Mouse (Mus musculus): Measurements from ENCODE around the gene Casc1. TPM values are rescaled to one million over a fixed set of nuclear protein-coding genes. Genes with fewer than 3 reads are reported as not detected.

Casc1 gene
- 1 to 10 TPM; 1.1 to 1.6 TPM for total RNA-seq (2021)

DNA sequence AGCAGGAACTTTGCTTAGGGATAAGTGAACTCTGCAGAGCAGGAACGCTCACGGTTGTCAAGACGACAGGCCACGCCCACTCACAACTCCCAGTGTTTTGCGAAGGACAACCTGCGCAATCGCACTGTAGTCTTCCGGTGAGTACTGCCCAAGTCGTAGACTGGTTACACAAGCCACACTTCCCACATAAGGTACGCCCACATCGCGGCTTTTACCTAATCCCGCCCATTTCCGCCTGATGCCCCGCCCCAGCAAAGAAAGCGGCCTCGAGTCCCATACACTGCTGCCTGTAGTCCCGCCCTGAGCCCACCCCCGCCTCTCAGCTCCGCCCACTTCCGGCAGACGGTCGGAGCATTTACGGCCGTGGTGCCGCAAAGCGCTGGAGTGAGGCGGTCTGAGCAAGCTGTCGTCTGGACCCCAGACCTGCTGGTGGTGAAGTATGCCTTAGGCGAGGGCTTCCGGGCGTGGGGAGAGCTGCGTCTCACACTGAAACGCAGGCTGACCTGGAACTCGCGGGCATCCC is at the start of gene Casc1, which contains the start of gene Etfrf1:
Gene Casc1, minus strand, starts transcription at position 190 of the 523 bp plus-strand sequence.
Gene Etfrf1, plus strand, starts transcription at position 319 of the 523 bp plus-strand sequence.
- DNase-seq = peak; percentile 98
- intact Hi-C loops (cut with DNase I) = no loop called here

DNA sequence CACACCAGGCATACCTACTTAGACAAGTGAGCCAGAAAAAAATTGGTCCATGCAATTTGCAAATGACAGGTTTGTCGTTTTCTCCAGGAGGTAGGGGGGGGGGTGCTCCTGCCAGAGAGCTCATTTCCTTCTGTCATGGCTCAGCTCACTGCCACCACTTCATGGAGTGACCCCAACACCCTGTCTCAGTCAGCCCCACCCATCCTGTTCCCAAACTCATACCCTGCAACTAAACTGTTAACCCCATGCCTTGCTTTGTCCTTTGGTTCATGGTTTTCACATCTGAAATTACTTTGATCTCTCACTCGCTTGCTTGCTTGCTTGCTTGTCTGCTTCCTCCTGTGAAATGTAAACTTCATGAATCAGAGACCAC is 45.9 kb upstream of the Casc1 start:
- no peak for DNase-seq
- intact Hi-C loops (cut with DNase I) = no loop called here

DNA sequence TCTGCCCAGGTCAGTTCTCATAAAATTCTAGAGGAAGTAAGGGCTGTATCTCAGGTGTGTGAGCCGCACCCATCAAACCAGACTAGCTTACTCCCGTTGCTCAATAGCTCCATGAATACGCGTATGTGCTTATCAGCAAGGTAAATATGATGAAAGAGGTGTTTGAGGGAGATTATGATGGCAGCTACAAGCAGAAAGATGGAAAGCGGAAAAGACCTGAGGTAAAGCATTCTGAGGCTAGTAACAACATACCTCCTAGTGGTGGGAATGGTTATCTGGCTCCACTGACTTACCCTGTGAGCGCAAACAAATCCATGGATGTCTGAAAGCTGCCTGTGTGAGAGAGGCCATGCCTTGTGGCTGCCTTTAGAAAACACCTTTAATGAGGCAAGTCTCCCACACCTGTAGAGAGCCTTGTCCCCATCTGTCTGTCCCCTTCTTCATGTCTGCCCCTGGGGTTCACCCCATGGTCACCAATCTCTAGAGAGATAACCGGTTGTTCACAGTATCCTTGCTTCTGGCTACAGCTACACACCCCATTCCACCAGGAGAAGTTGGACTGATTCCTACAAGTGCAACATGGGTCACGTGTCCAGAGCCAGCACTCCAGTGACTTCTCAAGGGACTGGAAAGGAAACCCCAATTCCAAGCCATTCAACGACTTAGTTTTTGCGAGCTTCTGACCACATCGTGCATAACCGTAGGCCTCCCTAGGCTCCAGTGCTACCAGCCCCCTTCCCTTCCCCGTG is 45.3 kb upstream of the Casc1 start:
- intact Hi-C loops (cut with DNase I) = no loop called here
- DNase-seq = no peak

DNA sequence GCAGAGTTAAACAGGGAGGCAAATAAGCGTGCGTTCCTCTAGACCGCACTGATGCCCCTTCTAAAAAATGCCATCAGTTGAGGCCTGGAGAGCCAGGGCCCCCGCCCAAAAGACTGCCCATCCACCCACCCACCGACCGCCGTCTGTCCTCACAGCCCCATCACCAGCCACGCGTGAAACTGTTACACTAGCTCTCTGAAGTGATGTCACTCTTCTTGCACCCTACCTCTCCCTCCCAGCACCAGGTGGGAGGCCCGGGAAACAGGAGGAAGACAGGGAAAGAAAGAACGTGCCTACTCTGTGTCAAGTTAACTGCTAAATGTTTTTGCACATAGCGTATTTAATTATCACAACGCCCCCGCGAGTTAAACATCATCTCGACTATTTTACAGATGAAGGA is 40.0 kb upstream of the Casc1 start:
- peak; percentile 33 for DNase-seq
- intact Hi-C loops (cut with DNase I) = loop anchor here (5.0 kb wide), 1 partner anchor 51 kb away; no protein-coding TSS in a partner anchor

DNA sequence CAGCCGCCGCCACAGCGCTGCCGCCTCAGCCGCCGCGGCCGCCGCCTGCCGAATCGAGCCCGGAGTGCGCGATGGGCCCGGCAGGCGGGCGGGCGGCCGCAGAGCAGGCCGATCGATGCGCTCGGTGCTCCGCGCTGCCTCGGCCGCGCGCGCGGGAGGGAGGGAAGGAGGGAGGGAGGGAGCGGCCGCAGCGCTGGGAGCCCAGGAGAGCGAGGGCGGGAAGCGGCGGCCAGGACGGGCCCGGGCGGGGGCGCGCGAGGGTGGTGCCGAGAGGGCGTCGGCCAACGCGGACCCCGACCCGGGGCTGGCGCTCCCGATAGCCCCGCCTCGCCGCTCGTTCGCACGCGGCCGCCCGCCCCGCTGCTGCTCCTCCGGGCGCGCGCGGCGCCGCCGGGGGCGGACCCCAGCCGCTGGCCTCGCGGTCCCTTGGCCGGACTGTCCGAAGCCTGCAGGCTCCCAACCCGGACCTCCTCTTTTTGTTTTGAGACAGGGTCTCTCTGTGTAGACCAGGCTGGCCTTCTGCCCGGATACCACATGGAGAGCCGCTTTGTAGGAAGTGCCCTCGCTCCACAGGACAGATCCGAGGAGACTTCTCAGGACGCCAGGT is 39.5 kb upstream of the Casc1 start, which contains the start of gene Kras:
Gene Kras, minus strand, starts transcription at position 55 of the 607 bp plus-strand sequence.
- intact Hi-C loops (cut with DNase I) = loop anchor here (5.0 kb wide), 1 partner anchor 52 kb away; no protein-coding TSS in a partner anchor
- peak; percentile 93 for DNase-seq

DNA sequence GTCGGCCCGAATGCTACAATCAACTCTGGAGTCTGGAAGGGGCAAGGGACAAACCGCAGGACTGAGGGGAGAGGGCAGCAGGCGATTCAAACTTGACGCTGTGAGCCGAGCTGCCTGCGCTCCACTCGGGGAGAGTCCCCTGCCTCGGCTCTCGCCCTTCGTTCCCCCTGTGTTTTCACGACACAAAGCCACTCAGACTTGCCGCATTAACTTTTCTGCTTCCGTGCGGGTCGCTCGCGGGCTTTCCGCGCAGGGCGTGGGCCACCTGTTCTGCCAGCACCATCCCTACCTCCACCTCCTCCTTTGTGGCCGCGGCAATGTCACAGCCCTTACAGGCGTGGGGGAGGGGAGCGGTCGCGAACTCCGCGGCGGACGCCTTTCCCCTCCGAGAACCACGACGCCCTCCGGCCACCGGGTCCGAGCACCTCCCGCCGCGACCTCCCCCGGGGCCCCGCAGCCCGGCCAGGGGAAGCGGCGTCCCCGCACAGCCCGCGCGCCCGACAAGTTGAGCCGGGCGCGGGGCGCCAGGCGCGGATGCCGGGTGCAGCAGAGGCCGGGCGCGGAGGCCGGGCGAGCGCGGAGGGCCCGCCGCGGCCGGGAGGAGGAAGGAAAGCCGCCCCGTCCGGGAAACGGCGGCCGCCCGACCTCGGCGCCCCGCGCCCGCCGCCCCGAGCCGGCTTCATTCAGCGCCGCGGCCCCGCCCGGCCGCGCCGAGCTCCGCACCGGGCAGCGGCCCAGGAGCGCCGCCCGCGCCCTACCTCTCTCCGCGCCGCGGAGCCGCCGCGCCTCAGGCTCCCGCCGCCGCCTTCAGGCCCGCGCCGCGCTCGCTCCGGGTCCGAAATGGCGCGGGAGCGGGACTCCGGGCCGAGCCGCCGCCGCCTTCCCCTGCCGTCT is 38.7 kb upstream of the Casc1 start:
- intact Hi-C loops (cut with DNase I) = loop anchor here (5.0 kb wide), 2 partner anchors 53 to 93 kb away; no protein-coding TSS in a partner anchor

DNA sequence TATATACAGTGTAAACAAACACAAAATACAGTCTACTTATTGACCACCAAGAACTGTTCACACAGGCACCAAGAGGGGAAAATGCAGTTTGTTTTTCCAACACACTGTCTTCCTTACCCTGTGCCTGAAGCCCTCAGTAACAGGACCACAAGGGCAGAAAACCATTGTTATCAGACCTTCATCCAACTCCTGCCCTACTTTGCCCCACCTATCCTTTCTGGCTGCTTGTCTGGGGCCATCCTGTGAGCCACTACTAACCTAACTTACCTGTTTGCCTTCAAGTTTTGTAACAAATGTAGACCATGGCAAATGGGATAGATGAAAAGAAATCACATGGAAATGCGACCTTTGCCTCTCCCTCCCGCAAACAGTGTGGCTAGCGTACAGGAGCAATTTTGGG is 37.1 kb upstream of the Casc1 start:
- intact Hi-C loops (cut with DNase I) = loop anchor here (5.0 kb wide), 1 partner anchor 94 kb away; no protein-coding TSS in a partner anchor
- DNase-seq = no peak

More for the DNA sequence above, 38.7 kb upstream of the Casc1 start:
- peak; percentile 54 for DNase-seq

DNA sequence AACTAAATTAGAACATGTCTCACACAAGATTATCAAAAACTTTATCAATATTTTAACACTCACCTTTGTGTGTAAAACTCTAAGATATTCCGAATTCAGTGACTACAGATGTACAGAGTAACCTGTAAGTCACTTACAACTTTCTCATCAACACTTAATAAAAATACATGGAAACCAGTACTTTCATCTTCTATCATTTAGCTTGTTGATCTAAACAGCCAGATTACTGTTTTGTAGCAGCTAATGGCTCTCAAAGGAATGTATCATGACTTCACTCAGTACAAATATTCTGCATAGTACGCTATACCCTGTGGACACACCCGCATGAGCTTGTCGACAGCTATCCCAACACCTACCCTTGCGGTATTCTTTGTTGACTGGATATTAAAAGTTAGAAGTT is 36.0 kb upstream of the Casc1 start:
- intact Hi-C loops (cut with DNase I) = loop anchor here (5.0 kb wide), 1 partner anchor 95 kb away; no protein-coding TSS in a partner anchor
- DNase-seq = no peak

DNA sequence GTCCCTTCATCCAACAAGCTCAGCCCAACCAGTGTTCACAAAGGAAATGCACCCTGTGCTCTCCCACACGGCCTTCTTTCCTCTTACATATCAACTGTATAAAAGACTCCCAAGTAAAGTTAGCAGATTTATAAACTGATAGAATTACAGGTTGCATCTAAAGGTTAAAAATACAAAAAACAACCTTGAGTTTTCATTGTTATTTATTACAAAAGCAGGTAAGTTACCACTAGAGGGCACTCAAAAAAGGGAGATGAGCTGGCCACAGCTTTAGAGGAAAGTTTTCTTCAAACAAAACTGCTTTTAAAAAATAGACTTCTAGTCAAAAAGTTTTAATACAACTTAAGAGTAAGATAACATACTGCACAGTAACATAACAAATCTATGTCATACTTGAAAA is 31.7 kb upstream of the Casc1 start:
- no peak for DNase-seq
- intact Hi-C loops (cut with DNase I) = no loop called here

DNA sequence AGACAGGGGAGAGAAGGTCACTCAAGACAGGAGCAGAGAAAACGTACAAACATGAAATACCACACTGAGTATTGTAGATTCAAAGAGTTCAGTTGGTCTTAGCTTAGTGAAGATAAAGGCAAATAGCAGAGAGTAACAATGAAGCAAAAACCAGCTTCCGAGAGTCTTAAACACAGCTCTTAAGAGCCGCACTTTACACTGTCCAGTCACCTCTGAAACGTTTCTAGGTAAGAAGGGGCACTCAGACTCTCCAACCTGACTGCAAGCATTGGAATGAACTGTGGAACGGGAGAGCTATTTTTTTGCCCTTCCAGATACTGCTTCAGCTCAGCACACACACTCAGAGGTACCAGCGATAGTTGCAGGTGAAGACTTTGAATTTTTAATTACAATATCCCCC is 29.5 kb upstream of the Casc1 start:
- intact Hi-C loops (cut with DNase I) = no loop called here
- DNase-seq = no peak

DNA sequence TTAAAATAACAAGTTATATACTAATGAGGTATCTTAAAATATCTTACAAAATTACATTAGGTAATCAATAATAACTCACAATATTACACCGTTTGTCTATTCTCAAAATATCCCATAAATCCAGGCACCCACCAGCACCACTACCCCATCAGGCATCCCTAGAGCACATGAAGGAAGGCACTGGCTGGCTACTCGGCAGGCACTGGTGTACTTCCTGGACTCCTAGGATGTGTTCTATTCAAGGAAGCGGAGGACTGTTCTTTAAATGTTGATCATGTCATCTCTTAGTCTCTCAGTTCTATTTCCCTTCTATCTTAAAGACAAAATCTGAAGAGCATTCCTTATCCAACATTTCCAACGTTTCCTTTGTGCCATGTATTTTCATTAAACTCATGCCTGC is 26.3 kb upstream of the Casc1 start:
- intact Hi-C loops (cut with DNase I) = no loop called here
- DNase-seq = no peak

DNA sequence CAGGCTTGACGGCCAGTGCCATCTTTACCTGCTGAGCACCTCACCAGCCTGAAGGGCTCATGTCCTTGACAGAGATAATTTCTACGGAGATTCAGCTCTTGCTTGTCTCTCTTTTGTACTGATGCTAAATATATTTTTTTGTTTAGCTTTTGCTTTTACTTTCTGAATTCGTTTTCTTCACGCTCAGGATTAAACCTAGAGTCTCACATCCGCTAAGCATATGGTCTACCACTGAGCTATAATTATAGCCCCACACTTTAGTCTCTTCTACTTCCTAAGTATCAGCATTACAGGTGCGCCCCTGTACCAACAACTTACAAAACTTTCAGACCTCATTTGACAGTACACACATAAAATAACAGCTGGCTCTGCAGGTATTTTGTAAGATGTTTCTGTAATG is 24.6 kb upstream of the Casc1 start:
- intact Hi-C loops (cut with DNase I) = no loop called here
- DNase-seq = no peak

DNA sequence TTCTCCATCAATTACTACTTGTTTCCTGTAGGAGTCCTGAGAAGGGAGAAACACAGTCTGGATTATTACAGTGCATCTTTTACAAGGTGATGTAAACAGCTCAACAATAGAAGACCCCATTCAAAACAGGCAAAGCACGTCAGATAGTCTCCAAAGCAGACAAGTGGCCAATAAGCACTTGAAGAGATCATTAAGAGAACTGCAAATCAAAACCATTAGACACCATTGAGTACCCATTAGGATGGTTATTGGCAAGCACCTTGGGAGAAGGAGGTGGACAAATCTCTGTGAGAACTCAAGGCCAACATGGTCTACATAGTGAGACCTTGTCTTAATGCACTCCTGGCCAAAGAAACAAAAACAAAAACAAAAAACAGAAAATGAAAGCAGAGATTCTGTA is 23.6 kb upstream of the Casc1 start:
- intact Hi-C loops (cut with DNase I) = no loop called here
- DNase-seq = no peak

DNA sequence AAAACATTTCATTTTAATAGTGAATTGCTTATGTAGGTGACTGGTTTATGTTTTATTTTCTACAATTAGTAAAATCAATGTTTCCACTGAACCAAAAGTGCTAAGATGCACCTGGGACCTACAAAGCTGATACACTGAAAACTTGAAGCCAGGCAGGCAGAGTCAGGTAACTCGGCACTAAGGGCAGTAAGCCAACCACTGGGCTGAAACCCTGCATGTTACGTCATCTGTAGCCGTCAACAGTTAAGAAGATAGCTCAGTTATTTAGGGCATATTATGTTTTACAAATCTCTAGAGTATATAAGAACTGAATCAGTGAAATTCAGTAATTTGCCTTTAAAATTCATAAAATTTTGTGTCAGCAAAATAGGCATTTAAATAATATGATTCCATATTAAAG is 15.5 kb upstream of the Casc1 start:
- intact Hi-C loops (cut with DNase I) = no loop called here

DNA sequence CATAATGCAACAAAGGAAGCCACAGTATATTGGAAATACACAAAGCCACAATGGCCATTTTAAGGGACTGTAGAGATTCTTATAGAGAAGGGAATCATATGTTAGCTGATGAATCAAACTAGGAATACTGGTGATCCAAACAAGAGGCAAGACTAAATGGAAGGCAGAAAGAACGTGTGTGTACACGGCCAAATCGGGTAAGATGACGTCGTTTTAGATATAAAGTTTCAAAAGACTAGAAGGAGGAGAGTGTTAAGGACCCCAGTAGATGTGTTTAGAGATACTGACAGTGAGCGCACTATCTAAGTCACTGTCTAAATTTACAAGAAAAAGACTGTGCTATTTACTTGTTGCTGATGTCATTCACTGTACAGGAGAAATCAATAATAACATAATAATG is 13.4 kb upstream of the Casc1 start:
- intact Hi-C loops (cut with DNase I) = no loop called here
- DNase-seq = no peak

More for the DNA sequence above, 15.5 kb upstream of the Casc1 start:
- no peak for DNase-seq

DNA sequence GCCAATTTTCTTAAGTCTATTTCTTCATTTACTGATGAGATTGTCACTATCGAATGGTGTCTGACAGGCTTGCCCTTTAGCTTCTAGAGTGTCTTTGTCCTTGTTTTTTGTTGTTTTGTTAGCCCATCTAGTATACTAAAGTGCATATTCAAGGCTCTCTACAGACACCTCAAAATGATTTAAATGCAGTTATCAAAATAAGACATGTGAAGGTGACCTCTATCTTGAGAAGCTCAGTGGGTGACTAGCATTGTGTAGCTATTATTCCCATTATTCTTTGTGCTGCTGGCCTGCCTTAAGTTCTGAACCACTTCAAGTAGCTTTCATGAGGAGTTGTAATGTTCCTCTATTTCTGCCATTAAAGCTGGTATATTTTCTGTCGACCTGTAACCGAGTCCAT is 5.0 kb upstream of the Casc1 start:
- intact Hi-C loops (cut with DNase I) = no loop called here
- no peak for DNase-seq

DNA sequence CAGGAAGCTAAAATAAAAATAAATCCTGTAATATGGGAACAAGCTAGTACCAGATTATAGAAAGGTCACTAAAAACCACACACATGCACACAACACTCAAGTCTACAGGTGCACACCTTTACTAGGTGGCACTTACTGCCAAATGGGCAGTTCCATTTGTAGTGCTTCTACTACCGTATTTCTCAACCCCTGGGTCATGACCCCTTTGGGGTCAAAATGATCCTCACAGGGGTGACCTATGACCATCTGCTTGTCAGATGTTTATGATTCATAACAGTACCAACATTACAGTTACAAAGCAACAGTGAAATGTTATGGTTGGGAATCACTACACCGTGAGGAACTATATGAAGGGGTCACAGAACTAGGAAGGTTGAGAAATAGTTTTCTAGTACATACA is 3.1 kb upstream of the Casc1 start:
- DNase-seq = no peak
- intact Hi-C loops (cut with DNase I) = no loop called here

DNA sequence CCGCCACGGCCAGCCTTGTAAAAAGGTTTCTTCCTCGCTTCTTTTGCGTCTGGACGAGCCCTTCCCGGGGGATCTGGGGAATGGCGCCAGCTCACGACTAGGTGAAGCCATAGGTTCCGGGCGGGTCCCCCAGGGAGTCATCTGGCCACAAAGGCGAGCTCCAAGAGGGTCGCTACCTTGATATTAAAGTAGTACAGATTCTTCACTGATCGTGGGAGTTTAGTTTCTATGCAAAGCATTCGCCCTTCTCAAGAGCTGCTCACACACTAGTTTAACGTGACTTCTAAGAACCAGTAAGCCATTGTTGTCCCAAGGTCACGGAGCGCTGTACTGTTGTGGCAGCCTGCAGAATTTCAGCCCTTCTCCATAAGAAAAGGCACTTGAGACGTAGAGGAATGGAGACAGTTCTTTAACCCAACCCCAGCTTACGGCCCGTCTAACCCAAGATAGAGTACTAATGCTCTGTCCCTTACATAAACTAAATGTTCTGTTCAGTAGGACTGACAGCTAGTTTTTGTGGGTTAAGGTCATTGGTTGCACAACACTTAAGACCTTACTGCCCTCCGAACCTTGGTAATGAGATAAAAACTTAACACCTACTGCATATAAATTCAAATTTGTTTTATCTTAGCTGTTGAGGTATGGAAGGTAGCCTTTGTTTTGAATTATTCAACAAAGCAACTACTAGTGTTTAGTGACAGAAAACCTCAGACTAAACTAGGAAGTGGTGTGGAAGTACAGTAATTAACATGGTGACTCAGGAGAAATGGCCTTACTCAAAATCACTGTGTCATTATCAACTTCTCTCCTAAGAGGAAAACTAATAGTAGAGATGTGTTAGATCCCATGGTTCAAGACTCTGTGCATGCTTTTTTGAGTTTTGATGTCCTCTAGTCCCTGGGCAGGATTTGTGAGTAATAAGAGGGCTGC is 836 bp upstream of the Casc1 start:
- no peak for DNase-seq
- intact Hi-C loops (cut with DNase I) = no loop called here

DNA sequence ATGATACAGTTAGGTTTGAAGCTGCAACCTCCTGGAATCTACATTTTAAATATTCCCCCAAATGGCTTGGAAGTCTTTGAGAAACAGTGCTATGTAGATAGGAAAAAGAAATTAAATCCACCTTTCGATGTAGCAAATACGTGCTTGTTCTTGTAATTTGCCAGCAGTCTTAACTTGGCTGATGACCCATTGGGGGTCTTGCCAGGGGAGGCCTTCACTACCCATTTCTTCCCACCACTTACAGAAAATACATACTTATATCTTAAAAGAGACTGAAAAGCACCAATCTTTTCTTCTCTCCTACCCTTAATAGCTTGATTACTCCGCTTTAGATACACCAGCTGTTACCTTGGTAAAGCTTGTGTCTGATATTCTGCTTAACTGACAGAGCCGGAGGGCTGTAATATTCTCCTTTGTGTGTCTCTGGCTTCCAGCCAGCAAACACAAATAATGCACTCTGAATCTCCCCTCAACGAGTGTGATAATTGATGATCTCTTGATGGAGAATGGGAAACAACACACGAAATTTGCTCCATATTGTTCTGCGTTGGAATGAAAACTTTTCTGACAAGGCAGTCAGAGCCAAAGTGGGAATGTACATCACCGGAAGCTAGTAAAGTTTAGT is 637 bp downstream of the Casc1 start:
- intact Hi-C loops (cut with DNase I) = no loop called here
- DNase-seq = no peak

Measured in left cerebral cortex, postnatal 4 days (tissue).